Mouse (Mus musculus): Measurements from ENCODE around the gene Krt6a. TPM values are rescaled to one million over a fixed set of nuclear protein-coding genes. Genes with fewer than 3 reads are reported as not detected.

Krt6a gene
- total RNA-seq, 2 experiments from 2014 or later: not detected

Other genes starting within 250 kb of the Krt6a start
- gene Krt88, start 246.6 kb downstream of the Krt6a start, total RNA-seq (2015): not detected in 2 replicates
- gene Krt88, start 246.6 kb downstream of the Krt6a start, total RNA-seq (2017): not detected in 2 replicates
- gene Krt81, start 230.6 kb downstream of the Krt6a start, total RNA-seq (2015): 0.18 TPM in 1 of 2 replicates, not detected in the other
- not detected in 2 replicates for gene Krt81, start 230.6 kb downstream of the Krt6a start, total RNA-seq (2017)
- gene Krt86, start 220.8 kb downstream of the Krt6a start, total RNA-seq (2015): 0.33 and 1.4 TPM in 2 replicates
- 0.59 and 0.81 TPM in 2 replicates for gene Krt86, start 220.8 kb downstream of the Krt6a start, total RNA-seq (2017)
- gene Krt83, start 202.8 kb downstream of the Krt6a start, total RNA-seq (2015): 1.5 and 2.5 TPM in 2 replicates
- gene Krt83, start 202.8 kb downstream of the Krt6a start, total RNA-seq (2017): 0.73 and 1.1 TPM in 2 replicates
- not detected in 2 replicates for gene Gm49425, start 177.0 kb downstream of the Krt6a start, total RNA-seq (2015)
- not detected in 2 replicates for gene Gm49425, start 177.0 kb downstream of the Krt6a start, total RNA-seq (2017)
- gene Krt84, start 161.5 kb downstream of the Krt6a start, total RNA-seq (2015): not detected in 2 replicates
- gene Krt84, start 161.5 kb downstream of the Krt6a start, total RNA-seq (2017): not detected in 2 replicates
- gene Krt82, start 143.6 kb downstream of the Krt6a start, total RNA-seq (2015): not detected in 2 replicates
- not detected in 2 replicates for gene Krt82, start 143.6 kb downstream of the Krt6a start, total RNA-seq (2017)
- gene Krt90, start 131.4 kb downstream of the Krt6a start, total RNA-seq (2015): not detected in 2 replicates
- not detected in 2 replicates for gene Krt90, start 131.4 kb downstream of the Krt6a start, total RNA-seq (2017)
- gene Krt75, start 120.4 kb downstream of the Krt6a start, total RNA-seq (2015): not detected in 2 replicates
- not detected in 2 replicates for gene Krt75, start 120.4 kb downstream of the Krt6a start, total RNA-seq (2017)
- gene Gm5414, start 66.1 kb downstream of the Krt6a start, total RNA-seq (2015): not detected in 2 replicates
- not detected in 2 replicates for gene Gm5414, start 66.1 kb downstream of the Krt6a start, total RNA-seq (2017)
- gene Gm5478, start 46.9 kb downstream of the Krt6a start, total RNA-seq (2015): not detected in 2 replicates
- not detected in 2 replicates for gene Gm5478, start 46.9 kb downstream of the Krt6a start, total RNA-seq (2017)
- gene Krt6b, start 14.0 kb downstream of the Krt6a start, total RNA-seq (2015): not detected in 2 replicates
- gene Krt6b, start 14.0 kb downstream of the Krt6a start, total RNA-seq (2017): not detected in 2 replicates
- not detected in 2 replicates for gene Krt5, start 18.6 kb upstream of the Krt6a start, total RNA-seq (2015)
- gene Krt5, start 18.6 kb upstream of the Krt6a start, total RNA-seq (2017): not detected in 2 replicates
- not detected in 2 replicates for gene Krt71, start 48.8 kb upstream of the Krt6a start, total RNA-seq (2015)
- not detected in 2 replicates for gene Krt71, start 48.8 kb upstream of the Krt6a start, total RNA-seq (2017)
- not detected in 2 replicates for gene Krt72, start 92.2 kb upstream of the Krt6a start, total RNA-seq (2015)
- gene Krt72, start 92.2 kb upstream of the Krt6a start, total RNA-seq (2017): not detected in 2 replicates
- gene Krt73, start 108.0 kb upstream of the Krt6a start, total RNA-seq (2015): not detected in 2 replicates
- gene Krt73, start 108.0 kb upstream of the Krt6a start, total RNA-seq (2017): not detected in 2 replicates
- gene Krt2, start 123.9 kb upstream of the Krt6a start, total RNA-seq (2015): not detected in 2 replicates
- gene Krt2, start 123.9 kb upstream of the Krt6a start, total RNA-seq (2017): not detected in 2 replicates
- not detected in 2 replicates for gene Krt1, start 156.5 kb upstream of the Krt6a start, total RNA-seq (2015)
- gene Krt1, start 156.5 kb upstream of the Krt6a start, total RNA-seq (2017): not detected in 2 replicates
- gene Krt77, start 175.4 kb upstream of the Krt6a start, total RNA-seq (2015): not detected in 2 replicates
- 0.11 TPM in 1 of 2 replicates, not detected in the other for gene Krt77, start 175.4 kb upstream of the Krt6a start, total RNA-seq (2017)
- not detected in 2 replicates for gene Krt76, start 198.6 kb upstream of the Krt6a start, total RNA-seq (2015)
- gene Krt76, start 198.6 kb upstream of the Krt6a start, total RNA-seq (2017): not detected in 2 replicates
- gene Krt4, start 230.4 kb upstream of the Krt6a start, total RNA-seq (2015): not detected in 2 replicates
- gene Krt4, start 230.4 kb upstream of the Krt6a start, total RNA-seq (2017): not detected in 2 replicates
- gene Krt79, start 246.0 kb upstream of the Krt6a start, total RNA-seq (2015): not detected in 2 replicates
- gene Krt79, start 246.0 kb upstream of the Krt6a start, total RNA-seq (2017): not detected in 2 replicates

All from megakaryocyte, adult 5-6 weeks (primary cell).